Mouse (Mus musculus) ES-E14 (cell line): ENCODE data around the gene Krt83.

ENCODE experiments used
- ZC3H11A ChIP-seq: IDR thresholded peaks from 2 replicates; pipeline ENCODE4 v1.6.1; 2012; ENCODE audit warnings: low read depth, mild to moderate bottlenecking, inconsistent platforms, low read length, borderline replicate concordance
- ZNF384 ChIP-seq: IDR thresholded peaks from 2 replicates; pipeline ENCODE4 v1.6.1; 2012; ENCODE audit warnings: low read depth, low read length, inconsistent platforms

GRCm38 (mm10) chr15:101495266-101495665 lies 4.0 kb upstream of the Krt83 start:
- TF ChIP-seq ZC3H11A, result no peak
- no peak for TF ChIP-seq ZNF384
